Comparison of ENCODE assay signal across 27 mouse cellular contexts in genomic region chr1:140740081-140740480, GRCm38 (mm10).
"Had no signal": no experiment of that assay in that cellular context is flagged by ENCODE, and none has a peak within 500 bp of the region (broad histone marks: within the 10 kb centered on the region; RNA-seq: fewer than 3 reads in every experiment).

No protein-coding gene starts in this region.

- ATAC-seq: hindbrain, postnatal 0 days; intestine, embryonic 16.5 days; liver, embryonic 12.5 days had no signal

- H3K4me3 ChIP-seq: gastrocnemius, adult 2 months; heart, embryonic 13.5 days; heart, embryonic 15.5 days; hindbrain, embryonic 13.5 days; hindbrain, embryonic 15.5 days; kidney, embryonic 15.5 days; limb, embryonic 13.5 days; limb, embryonic 15.5 days; liver, embryonic 12.5 days had no signal

- H3K9ac ChIP-seq: heart, embryonic 13.5 days; heart, embryonic 15.5 days; hindbrain, embryonic 13.5 days; hindbrain, embryonic 15.5 days; kidney, embryonic 15.5 days; limb, embryonic 13.5 days; limb, embryonic 15.5 days; liver, embryonic 12.5 days; liver, embryonic 14.5 days had no signal

- H3K4me1 ChIP-seq: heart, embryonic 13.5 days; heart, embryonic 15.5 days; hindbrain, embryonic 13.5 days; hindbrain, embryonic 15.5 days; kidney, embryonic 15.5 days; limb, embryonic 13.5 days; limb, embryonic 15.5 days; liver, embryonic 12.5 days had no signal

- H3K27me3 ChIP-seq: heart, embryonic 13.5 days; heart, embryonic 15.5 days; hindbrain, embryonic 13.5 days; hindbrain, embryonic 15.5 days; kidney, embryonic 15.5 days; limb, embryonic 13.5 days; limb, embryonic 15.5 days; liver, embryonic 12.5 days had no signal

- H3K4me2 ChIP-seq: heart, embryonic 11.5 days; heart, embryonic 13.5 days; heart, embryonic 15.5 days; hindbrain, embryonic 13.5 days; hindbrain, embryonic 15.5 days; kidney, embryonic 15.5 days; limb, embryonic 13.5 days; limb, embryonic 15.5 days; liver, embryonic 12.5 days had no signal

- H3K9me3 ChIP-seq: heart, embryonic 13.5 days; heart, embryonic 15.5 days; hindbrain, embryonic 13.5 days; hindbrain, embryonic 15.5 days; kidney, embryonic 15.5 days; limb, embryonic 13.5 days; limb, embryonic 15.5 days; liver, embryonic 12.5 days had no signal

- H3K27ac ChIP-seq: gastrocnemius, adult 2 months; heart, embryonic 13.5 days; heart, embryonic 15.5 days; hindbrain, embryonic 13.5 days; hindbrain, embryonic 15.5 days; hindbrain, postnatal 0 days; kidney, embryonic 15.5 days; kidney, postnatal 0 days; limb, embryonic 13.5 days; limb, embryonic 15.5 days; liver, embryonic 12.5 days; liver, embryonic 14.5 days had no signal

- DNase-seq: gastrocnemius, adult 2 months; gastrocnemius, postnatal 10 days; gastrocnemius, postnatal 25 days; heart, adult 18-20 months; heart, postnatal 14 days; heart, postnatal 36 days; kidney, adult 11 months; kidney, adult 2 months; kidney, adult 9 months; kidney, postnatal 14 days; kidney, postnatal 36 days; layer of hippocampus, adult 9-11 months; layer of hippocampus, postnatal 36 days; left cerebral cortex, postnatal 4 days had no signal

- H3K36me3 ChIP-seq: heart, embryonic 13.5 days; heart, embryonic 15.5 days; hindbrain, embryonic 13.5 days; hindbrain, embryonic 15.5 days; kidney, embryonic 15.5 days; limb, embryonic 13.5 days; limb, embryonic 15.5 days; liver, embryonic 12.5 days had no signal
